Mouse (Mus musculus) layer of hippocampus, postnatal 14 days (tissue): ENCODE results near the gene Adgrd1. TPM values are rescaled to one million over a fixed set of nuclear protein-coding genes. Genes with fewer than 3 reads are reported as not detected.

Source experiments
- DNase-seq, 2 experiments: peaks; one replicate each; pipeline ENCODE4 v3.0.0; 2021 to 2022; ENCODE audit warnings: low spot score in 2 of 2, mixed read lengths in 1 of 2
- total RNA-seq, 2 experiments: library from RNA; stranded (reverse); gene quantifications; 2 replicates each; pipeline ENCODE4 v1.2.3; 2021

The Adgrd1 gene
- total RNA-seq, 2 experiments from 2014 or later = 0.48 to 0.51 TPM

DNA sequence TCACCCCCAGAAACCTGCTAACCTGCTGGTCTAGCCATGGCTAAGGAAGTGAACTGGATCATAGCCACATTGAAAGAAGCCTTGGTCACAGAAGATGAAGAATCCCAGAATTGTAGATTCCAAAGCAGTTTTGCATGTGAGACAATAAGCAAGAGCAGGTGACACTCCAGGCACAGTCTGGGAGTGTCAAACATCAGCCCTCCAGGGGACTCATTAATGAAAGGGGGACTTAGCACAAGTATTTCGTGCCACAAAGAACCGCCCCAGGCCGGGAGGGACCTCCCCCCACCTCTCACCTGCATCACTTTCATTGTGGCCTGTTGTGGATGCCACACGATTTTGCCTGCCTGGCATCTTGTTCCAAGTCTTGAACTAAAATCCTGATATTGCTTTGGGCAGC is 146.6 kb downstream of the Adgrd1 start:
- DNase-seq = no peak

DNA sequence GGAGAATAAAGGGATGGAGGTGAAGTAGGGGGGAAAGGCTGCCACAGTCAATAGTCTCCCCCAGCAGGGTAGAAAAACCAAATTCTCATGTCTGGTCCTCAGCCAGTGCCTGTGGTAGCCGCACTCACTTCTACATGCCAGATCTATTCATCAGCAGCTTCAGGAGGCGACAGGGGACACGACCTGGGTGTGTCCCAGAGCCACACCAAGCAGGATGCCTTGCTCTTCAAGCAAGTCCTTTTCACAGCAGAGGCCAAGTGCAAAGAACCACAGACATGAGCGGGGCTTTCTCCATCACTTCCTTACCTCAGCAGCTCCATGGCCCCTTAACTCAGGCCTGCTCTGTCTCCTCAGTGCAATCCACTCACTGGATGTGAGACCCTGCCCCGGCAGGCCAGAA is 147.8 kb downstream of the Adgrd1 start:
- no peak for DNase-seq

DNA sequence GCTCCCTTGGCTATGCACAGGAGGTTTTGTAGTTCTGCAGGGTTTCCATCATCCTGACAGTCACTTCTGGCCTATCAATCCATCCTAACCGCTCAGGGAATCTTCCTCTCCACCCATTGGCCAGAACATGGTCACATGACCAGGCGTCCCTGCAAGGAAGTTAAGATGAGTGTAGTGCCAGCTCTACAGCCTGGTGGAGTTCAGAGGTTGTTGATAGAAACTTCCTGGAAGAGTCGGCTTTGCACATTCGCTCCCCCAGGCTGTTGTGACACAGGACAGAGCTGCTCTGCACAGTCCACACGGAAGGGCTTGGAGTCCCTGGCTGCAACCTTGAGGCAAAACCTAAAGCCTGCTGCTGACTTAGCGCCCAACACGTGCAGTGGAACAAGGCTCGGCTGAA is 152.5 kb downstream of the Adgrd1 start:
- no peak for DNase-seq

Other genes starting within 250 kb of the Adgrd1 start
- gene Rimbp2, start 143.3 kb upstream of the Adgrd1 start, total RNA-seq = 100 to 1,000 TPM; 121 to 132 TPM
- gene Stx2, start 88.2 kb upstream of the Adgrd1 start, total RNA-seq = 10 to 100 TPM; 31.0 to 33.1 TPM
- 100 to 1,000 TPM; 153 to 155 TPM for gene Ran, start 76.7 kb upstream of the Adgrd1 start, total RNA-seq